Mouse (Mus musculus) megakaryocyte-erythroid progenitor cell, adult 5-6 weeks (primary cell): ENCODE measurements at regions not wholly inside any gene's neighbourhood (a gene's known extent, or its start where the extent isn't known, plus 50 kb on each side); places are given as distances from the start of the nearest gene placed in this dataset.

ENCODE experiments used
- ATAC-seq: replicated peaks from 2 replicates; pipeline ENCODE4 v1.8.0; 2016; ENCODE audit warnings: mild to moderate bottlenecking, inconsistent platforms; ENCODE audit not compliant: severe bottlenecking, poor library complexity, low FRiP score, low TSS enrichment

DNA sequence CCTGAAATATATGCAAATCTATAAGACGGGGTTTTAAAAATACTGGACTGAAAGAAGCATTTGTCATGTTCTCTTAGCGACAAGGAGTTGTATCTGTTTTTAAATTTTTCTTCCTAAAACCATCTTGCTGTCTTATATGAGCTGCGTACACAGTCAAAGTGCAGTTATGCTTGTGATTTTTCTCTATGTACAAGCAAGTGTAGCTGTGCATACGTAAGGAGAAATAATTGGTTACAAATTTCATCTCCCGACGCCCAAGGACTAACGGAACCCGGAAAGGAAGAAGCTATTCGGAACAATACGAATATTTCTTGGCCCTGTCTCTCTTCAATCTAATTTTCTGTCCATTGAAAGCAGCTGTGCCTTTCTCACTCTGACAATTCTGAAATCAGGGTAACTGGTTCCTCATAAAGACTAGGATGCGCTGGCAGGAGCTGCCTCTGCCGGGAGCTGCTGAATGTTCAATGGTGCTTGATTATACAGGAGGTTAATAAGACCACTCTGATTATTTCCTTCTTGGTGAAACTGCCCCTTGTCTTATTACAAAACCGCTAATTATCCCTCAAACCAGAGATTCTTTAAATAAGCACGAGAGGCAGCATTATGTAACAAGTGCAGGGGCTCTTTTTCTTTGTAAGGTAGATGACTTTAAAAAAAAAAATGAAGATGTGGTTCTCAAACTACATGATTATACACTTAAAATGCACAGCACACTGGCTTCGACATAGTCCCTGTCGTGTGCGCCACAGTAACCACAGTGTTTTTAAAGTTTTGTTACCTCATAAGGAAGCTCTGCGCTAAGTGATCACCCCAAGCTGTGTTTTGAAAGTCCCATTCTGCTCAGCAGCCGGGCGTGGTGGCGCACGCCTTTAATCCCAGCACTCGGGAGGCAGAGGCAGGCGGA lies 296.8 kb downstream of the Spry2 start:
- ATAC-seq = no peak

DNA sequence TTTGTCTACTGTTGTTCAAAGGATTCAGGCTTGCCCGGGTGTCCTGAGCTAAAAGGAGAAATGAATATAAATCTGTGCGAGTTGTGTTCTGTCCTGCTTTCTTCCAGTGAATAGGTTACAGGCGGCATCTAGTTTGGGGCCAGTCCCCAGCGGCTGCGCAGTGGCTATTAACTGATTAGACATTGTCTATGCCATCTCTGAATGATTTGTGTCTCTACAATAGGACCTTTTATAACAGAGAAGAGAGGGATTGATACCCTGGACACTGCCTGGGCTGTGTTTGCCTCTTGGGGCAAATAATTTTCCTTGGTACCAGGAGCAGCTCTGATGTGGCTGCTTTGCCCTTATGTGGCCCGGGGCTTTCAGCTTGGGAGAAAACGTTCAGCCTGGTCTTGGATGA lies 306.9 kb downstream of the Spry2 start:
- no peak for ATAC-seq

GRCm38 (mm10) chr14:105589261-105589660 lies 307.4 kb downstream of the Spry2 start:
- no peak for ATAC-seq

GRCm38 (mm10) chr14:105588391-105589163 lies 308.0 kb downstream of the Spry2 start:
- no peak for ATAC-seq

DNA sequence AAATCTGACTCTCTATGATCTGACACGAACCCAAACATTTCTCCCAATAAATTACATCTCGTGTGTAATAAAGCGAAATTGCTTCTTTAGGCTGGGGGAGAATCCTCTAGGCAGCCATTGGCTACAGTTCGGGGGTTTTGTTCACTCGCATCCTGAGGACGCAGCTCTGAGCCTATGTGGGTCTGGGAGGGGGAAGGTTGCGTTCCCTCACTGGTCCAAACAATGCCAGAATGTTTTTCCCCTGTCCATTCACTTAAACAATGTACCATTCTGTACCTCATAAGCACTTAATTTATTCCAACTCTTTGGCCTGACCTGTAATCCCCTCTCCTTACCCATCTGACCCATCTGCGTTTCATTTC lies 308.6 kb downstream of the Spry2 start:
- no peak for ATAC-seq

GRCm38 (mm10) chr14:105584632-105585031 lies 312.0 kb downstream of the Spry2 start:
- no peak for ATAC-seq

DNA sequence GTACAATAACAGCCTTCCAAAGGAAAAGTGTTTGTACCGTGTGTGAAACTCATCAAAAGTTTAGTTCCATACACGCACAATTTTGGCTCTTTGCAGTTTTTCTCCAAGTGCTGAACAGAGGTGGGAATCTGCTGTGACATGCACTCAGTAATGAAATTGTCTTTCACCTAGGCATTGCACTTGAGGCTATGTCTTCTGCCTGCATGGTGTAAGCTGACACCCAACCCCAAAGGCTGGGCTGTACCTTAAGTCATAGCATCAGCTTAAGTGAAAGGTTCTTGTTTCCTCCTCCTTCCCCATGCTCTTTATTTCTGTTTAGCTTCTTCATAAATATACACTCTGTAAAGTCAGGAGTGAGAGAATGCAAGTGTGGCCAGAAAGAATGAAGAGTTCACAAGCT lies 313.1 kb downstream of the Spry2 start:
- no peak for ATAC-seq

- ATAC-seq = no peak
Observed at GRCm38 (mm10) chr14:105576266-105576665, 317.9 kb downstream of the Ndfip2 start.

GRCm38 (mm10) chr14:105572036-105572891 lies 313.9 kb downstream of the Ndfip2 start:
- no peak for ATAC-seq

- no peak for ATAC-seq
Observed at GRCm38 (mm10) chr14:105570156-105570555, 311.8 kb downstream of the Ndfip2 start.

GRCm38 (mm10) chr14:105565827-105566226 lies 307.5 kb downstream of the Ndfip2 start:
- no peak for ATAC-seq

DNA sequence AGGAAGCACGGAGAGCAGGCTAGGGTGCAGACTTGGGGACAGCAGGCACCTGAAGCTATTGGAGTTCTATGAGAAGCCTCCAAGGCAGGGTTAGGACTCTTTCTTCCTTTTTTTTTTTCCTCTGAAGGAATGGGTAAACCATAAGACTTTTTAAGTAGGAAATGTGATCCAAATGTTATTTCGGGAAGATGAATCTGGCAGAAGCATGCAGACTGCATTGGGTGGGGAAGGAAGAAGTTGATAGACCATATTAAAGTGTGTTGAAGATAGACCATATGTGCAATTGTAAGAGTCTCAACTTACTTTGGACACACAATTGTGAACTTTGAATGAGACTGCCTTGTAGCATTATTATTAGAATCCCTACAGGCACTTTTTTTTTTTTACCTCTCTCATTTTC lies 304.5 kb downstream of the Ndfip2 start:
- no peak for ATAC-seq

DNA sequence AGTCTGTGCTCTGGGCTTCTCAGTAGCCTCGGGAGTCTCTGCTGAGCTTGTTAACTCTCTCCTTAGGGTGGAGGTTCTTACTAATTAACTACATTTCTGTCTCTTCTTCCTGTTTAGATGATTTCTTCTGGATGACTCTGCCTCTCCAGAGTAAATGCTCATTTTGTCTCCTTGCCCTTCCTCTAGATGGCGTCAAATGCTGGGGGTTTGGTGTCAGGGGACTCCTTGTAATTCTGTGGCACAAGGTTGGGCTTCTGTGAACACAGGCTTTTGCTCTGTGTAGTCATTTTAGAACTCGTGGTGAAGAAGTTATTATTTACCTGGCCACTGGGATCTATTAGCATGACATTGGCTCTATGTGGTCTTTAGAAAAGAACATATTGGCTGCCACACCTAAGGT lies 298.4 kb downstream of the Ndfip2 start:
- no peak for ATAC-seq

DNA sequence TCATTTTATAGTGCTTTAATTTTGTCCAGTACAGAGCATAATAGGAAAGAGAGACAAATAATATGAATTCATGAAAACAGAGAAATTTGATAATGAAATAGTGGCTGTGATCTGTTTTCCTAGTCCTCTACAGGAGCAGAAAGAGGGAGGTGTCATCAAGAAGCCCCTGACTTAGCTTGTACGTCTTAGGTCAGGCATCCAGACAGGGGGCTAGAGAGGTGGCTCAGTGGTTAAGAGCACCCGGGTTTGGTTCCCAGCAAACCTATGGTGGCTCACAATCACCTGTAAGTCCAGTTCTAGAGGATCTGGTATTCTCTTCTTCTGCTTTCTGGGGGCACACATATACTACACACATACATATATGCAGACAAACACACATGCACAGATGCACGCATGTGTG lies 285.7 kb downstream of the Ndfip2 start:
- no peak for ATAC-seq

DNA sequence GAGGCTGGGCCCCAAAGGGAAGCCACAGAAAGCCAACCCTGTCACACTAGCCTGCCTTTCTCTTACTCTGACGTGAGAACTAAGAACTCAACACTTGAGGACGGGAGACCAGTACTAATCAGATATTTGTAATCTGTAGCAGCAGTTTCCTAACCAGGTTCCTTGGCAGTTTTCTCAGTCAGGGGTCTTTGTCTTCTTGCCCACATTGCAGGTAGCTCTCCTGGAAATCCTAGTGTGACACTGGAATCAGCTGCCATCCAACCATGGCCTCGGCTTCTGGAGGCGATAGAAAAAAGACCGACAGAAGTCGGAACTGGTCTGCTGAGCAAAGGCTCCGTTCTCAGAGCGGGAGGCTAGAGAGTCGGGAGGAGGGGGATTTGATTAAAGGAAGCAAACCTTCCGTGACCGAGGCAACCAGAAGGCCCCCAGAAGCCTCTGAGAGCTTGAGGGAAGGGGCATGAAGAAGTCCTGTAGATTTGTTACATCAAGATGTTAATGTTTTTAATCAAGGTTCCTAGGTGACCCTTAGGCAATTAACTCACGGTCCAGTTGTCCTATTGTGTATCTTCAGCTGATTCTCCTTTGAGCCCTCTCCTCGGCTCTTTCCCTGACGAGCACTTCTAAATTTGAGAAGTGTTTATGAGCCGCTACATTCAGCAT lies 284.2 kb downstream of the Ndfip2 start:
- ATAC-seq = no peak

- no peak for ATAC-seq
Observed at GRCm38 (mm10) chr14:105542090-105542485, 283.7 kb downstream of the Ndfip2 start.

DNA sequence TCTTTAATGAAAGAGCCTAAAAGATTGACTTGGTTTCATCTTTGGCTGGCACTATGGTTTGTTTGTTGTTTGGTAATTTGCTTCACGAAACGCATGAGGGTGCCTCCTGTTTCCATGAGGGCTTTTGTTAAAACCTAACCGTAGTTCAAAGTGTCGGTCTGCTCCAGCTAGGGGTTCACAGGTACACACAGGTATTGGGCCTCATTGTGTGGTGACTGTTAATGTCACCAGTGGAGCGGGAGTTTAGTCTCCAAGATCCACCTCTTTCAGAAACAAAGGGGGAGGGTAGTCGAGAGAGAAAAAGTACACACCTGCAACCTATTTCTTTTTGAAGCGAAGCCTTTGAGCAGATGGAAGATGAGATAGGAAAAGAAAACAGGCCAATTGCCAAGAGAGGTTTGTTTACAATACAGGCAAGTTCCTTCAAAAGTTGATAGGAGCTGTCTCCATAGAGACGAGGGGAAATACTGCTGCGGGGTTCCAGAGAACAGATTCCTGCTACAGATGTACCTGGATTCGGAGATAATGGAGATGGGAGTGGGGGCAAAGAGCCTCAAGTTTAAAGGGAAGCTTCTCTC lies 273.9 kb downstream of the Ndfip2 start:
- ATAC-seq = no peak

DNA sequence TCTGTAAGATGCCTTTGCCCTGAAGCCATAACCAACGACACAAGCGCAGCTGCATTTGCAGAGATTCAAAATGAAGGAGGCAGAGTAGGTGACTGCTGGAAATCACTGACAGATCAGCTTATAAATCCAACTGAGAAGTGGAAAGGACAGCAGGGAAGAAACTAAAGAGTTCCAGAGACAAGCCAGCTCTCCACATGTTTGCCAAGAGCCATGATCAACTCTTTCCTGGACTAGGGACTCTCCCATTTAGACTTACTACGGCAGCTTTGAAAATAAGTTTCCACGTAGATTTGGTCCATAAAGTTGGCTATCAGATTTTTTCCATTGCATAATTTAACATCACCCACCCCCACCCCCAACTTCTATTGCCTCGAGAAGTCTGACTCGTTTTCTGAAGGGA lies 269.7 kb downstream of the Ndfip2 start:
- ATAC-seq = no peak

DNA sequence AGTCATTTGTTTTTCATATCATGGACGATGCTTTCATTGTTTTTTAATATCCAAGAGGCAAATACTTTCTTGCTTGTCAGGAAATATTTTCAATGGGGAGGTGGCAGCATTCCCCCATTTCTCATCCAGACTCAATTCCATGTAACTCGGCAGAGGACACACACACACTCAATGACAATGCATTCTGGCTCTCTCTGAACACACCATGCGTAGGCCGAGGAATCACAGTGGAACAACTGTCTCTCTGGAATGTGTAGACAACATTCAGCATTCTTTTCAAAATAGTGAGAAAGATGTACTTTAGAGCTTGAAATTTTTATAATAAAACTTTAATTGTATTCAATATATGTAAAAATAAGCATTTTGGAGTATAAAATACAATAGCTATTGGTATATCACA lies 265.5 kb downstream of the Ndfip2 start:
- ATAC-seq = no peak
